Mouse (Mus musculus): ENCODE data around the gene Meiob. TPM values are rescaled to one million over a fixed set of nuclear protein-coding genes. Genes with fewer than 3 reads are reported as not detected.
A peak's percentile ranks its signal among the peaks of the same experiment; 100 is the strongest.

The Meiob gene
- total RNA-seq, 1 experiment from 2014 or later, result not detected

- no peak for ATAC-seq (ENCODE audit: extremely low read depth, insufficient number of reproducible peaks, low FRiP score, poor library complexity, severe bottlenecking)
Measured at GRCm38 (mm10) chr17:24817503-24817902, 13.4 kb downstream of the Meiob start.

- no peak for ATAC-seq (ENCODE audit: extremely low read depth, insufficient number of reproducible peaks, low FRiP score, poor library complexity, severe bottlenecking)
Measured at GRCm38 (mm10) chr17:24818172-24818571, 14.1 kb downstream of the Meiob start.

- no peak for ATAC-seq (ENCODE audit: extremely low read depth, insufficient number of reproducible peaks, low FRiP score, poor library complexity, severe bottlenecking)
Measured at GRCm38 (mm10) chr17:24819469-24819868, 15.4 kb downstream of the Meiob start.

GRCm38 (mm10) chr17:24821351-24822280, 17.5 kb downstream of the Meiob start:
- no peak for ATAC-seq (ENCODE audit: extremely low read depth, insufficient number of reproducible peaks, low FRiP score, poor library complexity, severe bottlenecking)

- ATAC-seq (ENCODE audit: extremely low read depth, insufficient number of reproducible peaks, low FRiP score, poor library complexity, severe bottlenecking), result no peak
Measured at GRCm38 (mm10) chr17:24839842-24840241, 35.8 kb downstream of the Meiob start, which contains the start of gene Hagh. TSS of gene Hagh (plus strand) at chr17:24840143.

GRCm38 (mm10) chr17:24840341-24840740, 36.3 kb downstream of the Meiob start:
- ATAC-seq (ENCODE audit: extremely low read depth, insufficient number of reproducible peaks, low FRiP score, poor library complexity, severe bottlenecking), result no peak

- ATAC-seq (ENCODE audit: extremely low read depth, insufficient number of reproducible peaks, low FRiP score, poor library complexity, severe bottlenecking), result peak; percentile 39; the same call in 1 of the 2 replicates
Measured at GRCm38 (mm10) chr17:24841133-24841532, 37.0 kb downstream of the Meiob start.

GRCm38 (mm10) chr17:24842631-24843030, 38.5 kb downstream of the Meiob start:
- ATAC-seq (ENCODE audit: extremely low read depth, insufficient number of reproducible peaks, low FRiP score, poor library complexity, severe bottlenecking), result no peak

GRCm38 (mm10) chr17:24844525-24844924, 40.4 kb downstream of the Meiob start:
- ATAC-seq (ENCODE audit: extremely low read depth, insufficient number of reproducible peaks, low FRiP score, poor library complexity, severe bottlenecking), result no peak

- no peak for ATAC-seq (ENCODE audit: extremely low read depth, insufficient number of reproducible peaks, low FRiP score, poor library complexity, severe bottlenecking)
Measured at GRCm38 (mm10) chr17:24847386-24847785, 43.3 kb downstream of the Meiob start.

GRCm38 (mm10) chr17:24848600-24849031, 44.5 kb downstream of the Meiob start:
- no peak for ATAC-seq (ENCODE audit: extremely low read depth, insufficient number of reproducible peaks, low FRiP score, poor library complexity, severe bottlenecking)

GRCm38 (mm10) chr17:24849733-24850064, 45.6 kb downstream of the Meiob start:
- ATAC-seq (ENCODE audit: extremely low read depth, insufficient number of reproducible peaks, low FRiP score, poor library complexity, severe bottlenecking), result no peak; the same call in 1 of the 2 replicates

- peak; percentile 95 for ATAC-seq (ENCODE audit: extremely low read depth, insufficient number of reproducible peaks, low FRiP score, poor library complexity, severe bottlenecking)
Measured at GRCm38 (mm10) chr17:24850065-24850772, 46.1 kb downstream of the Meiob start, which contains the start of gene Fahd1. TSS of gene Fahd1 (minus strand) at chr17:24850364.

- ATAC-seq (ENCODE audit: extremely low read depth, insufficient number of reproducible peaks, low FRiP score, poor library complexity, severe bottlenecking), result no peak
Measured at GRCm38 (mm10) chr17:24850773-24851127, 46.7 kb downstream of the Meiob start.

- no peak for ATAC-seq (ENCODE audit: extremely low read depth, insufficient number of reproducible peaks, low FRiP score, poor library complexity, severe bottlenecking)
Measured at GRCm38 (mm10) chr17:24851381-24852125, 47.5 kb downstream of the Meiob start.

- ATAC-seq (ENCODE audit: extremely low read depth, insufficient number of reproducible peaks, low FRiP score, poor library complexity, severe bottlenecking), result no peak
Measured at GRCm38 (mm10) chr17:24855838-24856464, 51.9 kb downstream of the Meiob start.

- ATAC-seq (ENCODE audit: extremely low read depth, insufficient number of reproducible peaks, low FRiP score, poor library complexity, severe bottlenecking), result no peak
Measured at GRCm38 (mm10) chr17:24856589-24856988, 52.5 kb downstream of the Meiob start.

GRCm38 (mm10) chr17:24857831-24858470, 53.9 kb downstream of the Meiob start:
- no peak for ATAC-seq (ENCODE audit: extremely low read depth, insufficient number of reproducible peaks, low FRiP score, poor library complexity, severe bottlenecking)

Measured in neutrophil, adult 5-6 weeks (primary cell).